Mouse (Mus musculus): ENCODE data around the gene Brd3.
A peak's percentile ranks its signal among the peaks of the same experiment; 100 is the strongest.

The Brd3 gene

DNA sequence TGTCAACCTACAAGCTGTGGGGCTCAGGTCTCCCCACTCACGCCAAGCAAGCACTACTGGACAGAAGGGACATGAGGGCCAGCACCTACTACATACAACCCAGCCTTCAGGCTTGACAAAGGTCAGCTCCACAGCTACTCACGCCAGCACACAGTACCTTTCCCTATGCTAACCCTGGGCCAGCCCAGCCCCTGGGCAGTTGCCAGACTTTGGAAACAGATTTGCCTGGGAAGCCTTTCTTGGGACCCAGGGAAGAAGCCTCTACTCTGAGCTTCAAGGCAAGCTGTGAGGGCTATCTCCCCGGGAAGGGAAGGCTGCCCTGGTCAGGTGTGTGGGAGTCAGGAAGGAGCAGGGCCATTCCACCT lies 37.5 kb downstream of the Brd3 start:
- DNase-seq = peak; percentile 90

DNA sequence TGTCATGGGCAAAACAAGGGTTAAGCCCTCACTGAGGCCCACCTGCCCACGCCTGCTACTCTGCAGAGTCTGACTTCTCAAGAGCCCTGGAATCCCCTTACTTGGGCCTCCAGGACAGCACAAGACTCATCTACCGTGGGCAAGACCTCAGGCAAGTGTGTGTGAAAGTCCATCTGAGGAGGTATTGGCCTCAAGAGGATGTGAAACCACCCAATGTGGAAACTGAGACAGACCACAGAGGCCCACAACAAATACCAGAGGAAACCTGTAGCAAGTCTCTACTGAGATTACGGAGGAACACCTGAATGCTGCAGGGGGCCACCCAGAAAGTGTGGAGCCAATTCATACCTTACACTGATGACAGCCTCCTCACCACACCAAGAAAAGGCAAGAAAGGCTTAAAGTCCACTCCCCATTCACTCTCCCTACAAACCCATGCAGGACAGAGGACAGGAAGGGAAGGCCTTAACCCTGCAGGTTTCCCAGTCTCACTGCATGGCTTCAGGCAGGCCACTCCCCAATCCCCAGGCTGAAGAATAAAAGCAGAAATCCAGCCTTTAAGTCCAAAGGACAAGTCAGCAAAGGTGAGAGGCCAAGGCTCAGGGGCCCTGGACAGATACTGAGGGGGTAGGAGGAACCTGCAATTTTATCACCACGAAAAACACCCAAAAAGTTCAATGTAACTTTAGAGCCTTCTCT lies 38.0 kb downstream of the Brd3 start:
- peak; percentile 81 for DNase-seq

DNA sequence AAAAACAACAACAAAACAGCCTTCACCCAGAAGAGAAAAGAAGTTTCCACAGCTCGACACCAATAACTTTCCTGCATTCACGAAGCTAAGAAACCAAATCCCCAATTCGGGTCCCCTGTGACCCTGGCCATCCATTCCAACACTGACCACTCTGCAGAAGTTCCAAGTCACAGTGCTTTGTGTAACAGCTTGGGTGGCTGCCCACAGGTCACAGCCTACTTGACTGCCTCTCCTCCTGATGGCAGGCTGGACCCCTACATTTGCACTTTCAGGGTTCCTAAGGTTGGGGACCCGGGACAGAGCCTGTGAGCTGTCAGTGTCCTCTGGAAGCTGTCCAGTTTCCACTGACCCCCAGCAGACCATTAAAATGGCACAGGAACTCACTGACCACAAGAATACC lies 44.6 kb downstream of the Brd3 start:
- DNase-seq = no peak

DNA sequence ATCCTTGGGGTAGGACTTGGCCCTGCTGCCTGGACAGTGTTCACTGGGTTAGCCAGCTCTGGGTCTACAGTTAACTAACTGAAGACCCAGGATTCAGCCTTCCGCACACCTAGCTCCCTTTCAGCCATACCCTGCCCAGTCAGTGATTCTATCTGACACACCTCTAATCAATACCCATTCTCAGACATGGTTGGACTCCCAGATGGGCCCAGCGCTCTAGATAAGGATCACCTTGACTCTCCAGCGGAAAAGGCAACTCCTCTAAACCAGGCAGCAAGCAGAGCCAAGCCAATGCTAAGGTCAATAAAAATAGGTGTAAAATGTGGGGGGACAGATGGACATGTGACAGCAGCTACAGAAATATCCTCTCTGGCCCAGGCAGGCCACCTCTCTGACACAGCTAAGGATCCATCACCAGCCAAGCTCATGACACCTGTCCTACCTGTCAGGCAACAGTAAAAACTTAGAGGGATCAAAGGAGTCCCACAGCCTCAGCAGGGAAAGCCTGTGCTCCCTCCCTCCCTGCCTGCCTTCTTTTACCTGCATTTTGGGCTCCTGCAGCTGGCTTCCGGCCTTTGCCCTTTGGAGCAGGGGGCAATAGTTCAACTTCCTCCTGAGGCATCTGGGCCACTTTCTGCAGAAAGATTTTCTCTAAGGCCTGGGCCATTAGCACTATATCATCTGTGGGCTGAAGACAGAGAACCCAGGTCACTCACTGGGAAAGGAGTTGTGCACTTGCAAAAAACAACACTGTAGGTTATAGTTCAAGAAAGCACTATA lies 45.4 kb downstream of the Brd3 start:
- DNase-seq = no peak

DNA sequence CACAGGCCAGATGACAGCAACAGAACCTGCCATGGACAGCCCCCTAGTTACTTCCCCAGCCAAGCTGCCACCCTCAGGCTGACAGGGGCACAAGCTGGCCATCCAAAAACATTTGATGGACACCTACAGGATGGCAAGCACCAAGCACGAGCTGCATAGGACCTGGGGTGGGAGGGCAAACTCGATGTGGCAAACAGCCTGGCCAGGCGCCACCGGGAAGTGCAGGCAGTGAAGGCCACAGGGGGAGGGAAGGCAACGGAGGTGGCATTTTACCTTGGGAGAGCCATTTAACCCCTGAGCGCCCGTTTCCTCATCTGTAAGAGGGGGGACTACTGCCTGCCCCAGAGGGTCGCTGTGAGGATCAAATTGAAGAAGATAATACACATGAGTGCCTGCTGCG lies 46.8 kb downstream of the Brd3 start:
- DNase-seq = no peak

DNA sequence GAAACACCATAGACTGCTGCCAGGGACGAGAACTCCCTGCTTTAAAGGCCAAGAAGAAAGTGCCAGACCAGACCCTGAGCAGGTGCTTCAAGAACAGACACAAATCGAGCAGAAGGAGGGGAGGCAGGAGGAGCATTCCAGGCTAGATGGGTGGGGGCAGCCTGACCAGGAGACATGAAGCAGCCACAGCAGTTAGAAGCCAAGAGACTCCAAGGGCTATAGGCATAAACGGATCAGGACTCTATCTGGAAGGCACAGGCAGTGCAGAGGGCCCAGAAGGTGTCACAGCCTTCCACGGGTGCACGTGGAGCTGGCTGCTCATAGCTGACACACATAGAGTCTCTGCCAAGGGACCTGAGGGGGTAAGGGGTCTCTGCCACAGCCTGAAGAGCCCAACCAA lies 47.3 kb downstream of the Brd3 start:
- no peak for DNase-seq

DNA sequence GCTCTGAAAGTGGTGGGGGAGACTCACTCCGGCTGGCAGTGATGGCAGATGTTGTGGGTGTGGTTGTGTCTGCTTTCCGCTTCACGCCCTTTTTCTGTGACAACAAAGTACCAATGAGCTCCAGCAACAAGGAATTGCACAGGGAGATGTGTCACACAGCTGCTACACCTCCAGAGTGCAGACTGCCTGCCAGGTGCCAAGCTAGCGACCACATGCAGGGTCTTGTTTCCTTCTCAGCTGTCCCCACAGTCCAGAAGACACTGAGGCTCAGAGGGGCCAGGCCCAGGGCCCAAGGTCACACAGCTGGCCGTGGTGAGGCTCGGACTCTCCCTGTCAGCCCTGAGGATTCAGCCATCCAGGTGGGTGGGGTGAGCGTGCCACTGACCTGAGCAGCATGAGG lies 47.7 kb downstream of the Brd3 start:
- no peak for DNase-seq

DNA sequence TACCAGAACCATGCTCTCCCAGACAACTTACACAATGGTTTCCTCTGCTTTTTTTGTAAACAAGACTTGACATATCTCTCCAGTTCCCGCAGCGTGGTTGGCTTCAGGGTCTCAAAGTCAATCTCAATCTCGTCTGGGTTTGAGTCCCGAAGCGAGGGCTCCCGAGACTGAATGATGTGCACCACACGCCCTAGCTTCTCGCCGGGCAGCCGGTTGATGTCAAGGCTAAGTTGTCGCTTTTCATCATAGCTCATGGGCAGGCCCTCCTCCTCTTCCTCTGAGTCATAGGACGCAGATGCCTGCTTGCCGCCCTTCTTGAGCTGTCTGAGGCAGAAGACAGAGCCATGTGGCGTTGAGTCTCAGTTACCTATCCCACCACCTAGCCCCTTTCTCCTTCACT lies 57.2 kb downstream of the Brd3 start:
- DNase-seq = no peak

DNA sequence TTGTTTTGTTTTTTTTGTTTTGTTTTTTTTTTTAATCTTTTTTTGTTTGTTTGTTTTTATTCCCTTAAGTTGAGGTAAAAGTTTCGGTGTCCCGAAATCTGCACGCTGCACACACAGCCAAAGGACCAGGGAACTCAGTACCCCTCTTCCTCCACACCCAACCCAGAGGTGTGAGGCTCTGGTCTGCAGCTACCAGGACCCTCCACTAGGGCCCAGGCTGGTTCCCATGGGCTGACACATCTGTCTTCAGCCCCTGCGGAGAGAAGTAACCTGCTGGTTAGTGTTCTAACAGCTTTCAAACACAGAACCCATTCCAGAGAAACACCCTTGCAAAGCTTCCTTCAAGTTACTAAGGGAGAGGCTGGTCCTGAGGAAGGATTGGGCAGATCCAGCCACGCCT lies 59.7 kb downstream of the Brd3 start:
- DNase-seq = no peak

DNA sequence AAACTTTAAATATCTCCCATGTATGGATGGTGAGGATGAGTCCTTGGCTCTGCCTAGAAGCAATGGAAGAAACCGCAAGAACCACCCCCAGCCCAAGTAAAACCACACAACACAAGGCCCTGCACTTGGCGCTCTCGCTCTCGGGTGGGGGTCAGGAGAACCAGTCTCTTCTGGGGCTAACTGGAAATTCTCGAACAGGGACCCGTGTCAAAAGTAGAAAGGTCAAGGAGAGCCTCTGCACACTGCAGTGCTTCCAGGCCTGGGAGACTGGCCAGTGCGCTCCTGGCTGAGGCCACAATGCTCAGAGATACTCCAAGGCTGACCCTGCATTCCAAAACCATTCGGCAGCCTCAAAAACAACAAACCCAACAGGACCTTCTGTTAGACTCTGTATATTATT lies 60.6 kb downstream of the Brd3 start:
- DNase-seq = no peak

DNA sequence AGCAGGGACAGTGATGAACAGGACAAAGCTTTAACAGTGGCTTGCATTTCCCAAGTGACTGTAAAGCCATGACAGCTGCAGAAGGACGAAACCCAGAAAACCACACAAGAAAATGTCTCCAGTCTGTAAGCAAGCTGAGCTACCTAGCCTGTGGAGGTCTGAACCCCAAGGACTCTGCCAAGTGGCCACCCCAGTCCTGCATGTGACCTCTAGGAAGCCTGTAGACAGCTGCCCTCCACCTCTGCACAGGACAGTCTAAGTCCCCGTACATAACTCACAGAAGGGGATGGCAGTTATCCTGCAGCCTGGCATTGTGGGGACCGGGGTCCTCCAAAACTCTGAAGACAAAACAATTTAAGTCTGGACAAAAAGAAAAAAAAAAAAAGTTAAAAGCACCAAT lies 61.6 kb downstream of the Brd3 start:
- no peak for DNase-seq

DNA sequence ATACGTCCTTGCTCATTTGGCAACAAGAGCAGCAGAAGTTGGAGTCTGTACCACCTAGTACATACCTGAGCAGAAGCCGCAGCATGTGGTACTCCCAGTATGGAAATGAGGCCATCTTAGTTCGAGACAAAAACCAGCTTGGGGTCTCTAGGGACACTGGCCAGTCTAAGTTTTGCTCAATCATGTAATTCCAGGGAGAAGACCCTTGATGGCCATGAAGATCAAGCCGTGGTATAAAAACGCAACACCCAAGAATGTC lies 64.1 kb downstream of the Brd3 start:
- peak; percentile 93 for DNase-seq

DNA sequence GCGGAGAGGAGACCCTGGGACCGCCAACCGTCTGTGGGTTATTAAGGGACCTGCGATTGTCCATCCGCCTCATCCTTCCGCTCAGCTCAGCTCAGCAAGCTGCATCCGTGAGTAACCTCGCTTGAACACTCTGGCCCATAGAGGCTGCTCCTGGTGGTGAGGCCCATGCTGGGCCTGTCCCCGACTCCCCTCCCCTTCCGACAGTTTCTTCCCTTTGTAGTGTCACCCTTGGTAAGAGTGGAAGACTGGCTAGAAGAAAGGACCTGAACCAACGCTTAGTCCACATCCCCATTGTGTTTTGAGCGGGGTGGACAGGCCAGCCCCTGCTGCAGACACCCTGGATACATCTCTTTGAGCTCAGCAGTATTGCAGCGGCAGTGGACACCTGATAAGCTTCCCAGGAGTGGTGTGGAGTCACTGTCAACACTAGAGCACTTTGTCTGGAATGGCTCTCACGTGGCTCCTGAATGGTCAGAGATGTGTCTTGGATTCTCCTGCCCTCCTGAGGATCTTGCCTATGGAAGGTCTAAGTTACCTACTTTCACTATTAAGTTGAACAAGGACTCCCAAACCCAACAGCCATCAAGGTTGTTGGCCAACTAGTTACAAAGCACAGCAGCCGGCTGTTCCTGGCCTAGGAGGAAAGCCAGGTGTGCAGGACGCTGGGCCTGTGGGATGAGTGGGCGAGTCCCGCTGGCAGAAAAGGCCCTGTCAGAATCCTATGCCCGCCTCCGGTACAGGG lies 64.6 kb downstream of the Brd3 start:
- DNase-seq = no peak

DNA sequence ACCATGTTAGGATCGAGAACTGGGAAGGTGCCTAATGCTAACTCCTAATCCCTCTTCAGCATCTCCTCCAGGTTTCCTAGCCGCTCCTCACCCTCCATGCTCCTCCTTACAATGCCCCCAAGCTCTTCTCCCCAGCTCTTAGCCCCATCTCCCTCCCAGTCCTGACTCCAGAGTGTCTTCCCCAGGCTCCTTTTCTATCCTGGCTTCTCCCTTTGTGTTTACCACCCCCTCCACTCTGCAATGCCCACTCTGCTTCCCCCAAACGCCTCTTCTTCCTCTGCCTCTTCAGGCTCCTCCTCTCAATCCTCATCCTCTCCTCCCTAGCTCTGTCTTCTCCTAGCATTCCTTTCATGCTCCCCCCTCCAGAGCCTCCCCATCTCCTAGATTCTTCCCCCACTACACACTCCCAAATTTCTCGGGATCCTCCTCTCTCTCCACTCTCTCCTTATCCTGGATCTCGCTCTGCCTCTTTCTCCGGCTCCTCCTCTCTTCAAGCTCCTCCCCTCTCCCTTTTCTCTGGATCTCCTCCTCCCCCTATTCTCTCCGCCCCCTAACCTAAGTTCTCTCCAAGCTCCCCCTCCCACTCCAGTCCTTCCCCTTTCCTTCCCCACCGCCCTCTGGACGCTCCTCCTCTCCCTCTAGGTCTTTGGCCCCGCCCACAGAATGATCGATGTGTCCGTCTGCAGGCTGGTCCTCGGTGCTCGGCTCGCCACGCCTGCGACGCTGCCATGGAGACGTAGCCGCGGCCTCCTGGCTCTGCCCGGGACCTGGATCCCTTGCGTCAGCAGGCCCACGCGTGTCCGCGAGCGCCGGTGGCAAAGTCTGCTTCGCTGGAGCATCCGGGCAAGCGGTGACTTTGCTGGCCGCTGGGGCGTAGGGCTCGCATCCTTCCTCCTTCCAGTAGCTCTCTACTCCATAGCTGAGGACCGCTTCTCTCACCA lies 65.4 kb downstream of the Brd3 start, which contains the start of gene Brd3os:
TSS of gene Brd3os (plus strand) at position 558 of the 941 bp plus-strand sequence.
- peak; percentile 99 for DNase-seq

DNA sequence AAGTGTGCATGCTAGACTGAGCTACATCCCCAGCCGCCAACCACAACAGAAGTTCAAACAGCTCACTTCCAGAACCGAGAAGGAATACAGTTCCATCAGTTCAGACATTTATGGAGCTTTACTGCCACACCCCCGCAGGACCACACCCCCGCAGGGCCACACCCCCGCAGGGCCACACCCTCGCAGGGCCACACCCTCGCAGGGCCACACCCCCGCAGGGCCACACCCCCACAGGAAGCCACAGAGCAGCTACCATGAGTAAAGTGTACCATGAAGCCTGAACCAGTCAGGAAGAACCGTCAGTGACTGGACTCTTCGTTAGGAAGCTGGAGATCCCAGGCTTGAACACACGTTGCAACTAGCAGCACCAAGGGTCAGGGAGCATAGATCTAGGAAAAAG lies 69.2 kb downstream of the Brd3 start:
- DNase-seq = no peak

DNA sequence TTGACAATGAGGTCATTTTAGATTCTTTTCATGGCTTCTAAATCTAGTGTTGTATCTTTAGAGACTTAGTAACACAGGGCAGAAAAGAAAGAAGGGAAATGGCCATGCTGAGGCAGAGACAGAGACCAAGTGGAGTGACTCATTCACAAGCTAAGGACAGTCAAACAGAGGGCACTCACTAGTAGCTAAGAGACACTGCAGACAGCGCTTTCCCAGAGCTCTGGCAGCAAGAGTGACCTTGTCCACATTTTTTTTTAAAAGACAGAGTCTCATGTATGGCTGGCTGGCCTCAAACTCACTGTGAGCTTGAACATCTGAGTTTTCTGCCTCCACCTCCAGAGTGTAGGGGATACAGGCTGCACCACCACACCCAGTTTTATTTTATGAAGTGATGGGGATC lies 69.6 kb downstream of the Brd3 start:
- no peak for DNase-seq

DNA sequence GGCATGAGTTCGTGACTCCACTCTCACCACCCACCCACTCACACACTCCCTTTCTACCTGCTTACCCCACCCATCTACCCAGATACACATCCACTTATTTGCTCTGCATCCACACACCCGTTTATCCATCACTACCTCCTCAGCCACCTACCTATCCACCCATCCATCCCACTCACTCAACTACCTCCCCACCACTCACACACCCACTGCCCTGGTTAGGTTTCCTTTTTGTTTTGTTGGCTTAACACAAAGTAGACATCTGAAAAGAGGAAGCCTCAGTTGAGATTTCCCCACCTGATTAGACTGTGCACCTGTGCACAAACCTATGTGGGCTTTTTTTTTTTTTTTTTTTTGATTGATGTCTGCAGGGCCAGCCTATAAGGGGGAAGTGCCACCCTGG lies 74.9 kb downstream of the Brd3 start:
- peak; percentile 86 for DNase-seq

DNA sequence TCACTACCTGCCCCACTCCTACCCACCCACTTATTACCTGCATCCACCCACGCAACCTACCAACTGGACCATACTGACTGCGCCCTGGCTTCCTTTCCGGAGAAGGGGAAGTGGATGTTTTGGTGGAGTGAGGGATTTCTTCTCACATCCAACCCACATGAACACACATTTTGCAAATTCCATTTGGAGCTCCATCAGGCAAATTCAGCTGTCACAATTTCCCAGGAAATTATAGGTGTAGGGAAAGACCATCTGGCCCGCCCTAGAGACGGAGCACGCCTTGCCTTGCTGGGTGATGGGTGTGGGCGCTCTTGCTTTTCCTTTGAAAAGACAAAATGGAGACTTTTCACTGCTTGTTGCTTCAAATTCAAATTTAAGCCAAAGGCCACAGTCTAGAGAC lies 76.8 kb downstream of the Brd3 start:
- DNase-seq = no peak

DNA sequence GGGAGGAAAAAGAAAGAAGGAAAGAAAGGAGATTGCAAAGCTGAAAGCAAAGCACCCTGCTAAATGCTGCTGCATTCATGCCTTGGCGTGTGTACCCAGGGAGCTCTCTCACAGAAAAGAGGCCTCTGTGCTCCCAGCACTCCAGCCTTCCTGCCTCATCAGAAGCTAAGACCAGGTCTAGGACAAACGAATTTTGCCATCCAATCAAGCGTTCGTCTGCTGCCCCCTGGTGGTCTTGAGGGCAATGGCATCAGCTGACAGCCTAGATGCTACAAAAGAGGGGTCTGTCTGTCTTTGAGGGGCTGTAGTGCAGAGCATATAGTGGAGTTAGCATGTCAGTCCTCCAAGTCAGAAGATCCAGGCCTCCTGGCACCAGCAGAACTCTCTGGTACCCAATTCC lies 79.4 kb downstream of the Brd3 start:
- peak; percentile 98 for DNase-seq

DNA sequence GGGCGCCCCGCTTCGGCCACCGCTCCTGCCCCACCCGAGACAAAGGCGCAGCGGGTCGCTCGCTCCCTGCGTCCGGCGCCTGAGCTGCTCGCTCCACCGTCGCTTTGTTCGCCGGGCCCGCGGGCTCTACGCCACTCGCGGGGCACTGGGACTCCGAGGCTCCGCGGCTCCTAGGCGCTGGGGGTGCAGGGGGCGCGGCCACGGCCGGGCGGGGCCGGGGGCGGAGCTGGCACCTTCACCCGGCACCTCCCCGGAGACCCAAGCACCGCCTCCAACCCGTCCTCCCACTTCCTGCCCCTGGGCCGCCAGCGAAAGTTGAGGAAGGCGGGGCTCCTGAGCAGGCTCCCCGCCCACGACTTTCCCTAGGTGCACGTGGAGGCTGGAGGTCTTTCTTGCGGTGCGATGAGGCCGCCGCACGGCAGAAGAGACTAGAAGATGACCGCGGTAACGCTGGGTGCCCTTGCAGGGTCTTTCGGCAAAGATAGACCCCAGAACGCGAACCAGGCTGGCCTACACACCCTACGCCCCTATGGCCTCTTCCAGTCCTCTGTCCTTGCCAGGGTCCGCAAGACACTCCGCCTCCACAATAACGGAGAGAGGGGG lies 80.5 kb downstream of the Brd3 start, which contains the start of gene Vav2:
TSS of gene Vav2 (minus strand) at position 179 of the 603 bp plus-strand sequence.
- DNase-seq = peak; percentile 99

DNA sequence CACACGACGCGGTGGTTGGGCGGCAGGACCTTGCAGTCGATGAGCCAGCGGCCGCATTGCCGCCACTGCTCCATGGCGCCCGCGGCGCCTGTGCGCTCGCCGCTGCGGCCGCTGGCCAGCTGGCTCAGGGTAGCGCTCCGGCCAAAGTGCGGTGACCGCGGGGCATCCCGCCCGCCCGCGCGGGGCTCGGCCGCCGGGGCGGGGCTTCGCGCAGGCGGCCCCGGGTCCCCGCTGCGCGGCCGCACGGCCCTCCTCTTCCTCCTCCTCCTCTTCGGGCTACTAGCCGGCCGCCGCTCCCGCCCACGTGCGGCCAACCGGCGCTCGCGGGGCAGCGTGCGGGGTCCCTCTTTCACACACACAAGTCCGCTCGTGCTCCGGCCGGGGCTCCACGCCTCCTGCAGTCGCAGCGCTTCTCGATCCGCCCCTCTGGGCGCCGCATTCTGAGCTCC lies 81.0 kb downstream of the Brd3 start:
- DNase-seq = no peak

DNA sequence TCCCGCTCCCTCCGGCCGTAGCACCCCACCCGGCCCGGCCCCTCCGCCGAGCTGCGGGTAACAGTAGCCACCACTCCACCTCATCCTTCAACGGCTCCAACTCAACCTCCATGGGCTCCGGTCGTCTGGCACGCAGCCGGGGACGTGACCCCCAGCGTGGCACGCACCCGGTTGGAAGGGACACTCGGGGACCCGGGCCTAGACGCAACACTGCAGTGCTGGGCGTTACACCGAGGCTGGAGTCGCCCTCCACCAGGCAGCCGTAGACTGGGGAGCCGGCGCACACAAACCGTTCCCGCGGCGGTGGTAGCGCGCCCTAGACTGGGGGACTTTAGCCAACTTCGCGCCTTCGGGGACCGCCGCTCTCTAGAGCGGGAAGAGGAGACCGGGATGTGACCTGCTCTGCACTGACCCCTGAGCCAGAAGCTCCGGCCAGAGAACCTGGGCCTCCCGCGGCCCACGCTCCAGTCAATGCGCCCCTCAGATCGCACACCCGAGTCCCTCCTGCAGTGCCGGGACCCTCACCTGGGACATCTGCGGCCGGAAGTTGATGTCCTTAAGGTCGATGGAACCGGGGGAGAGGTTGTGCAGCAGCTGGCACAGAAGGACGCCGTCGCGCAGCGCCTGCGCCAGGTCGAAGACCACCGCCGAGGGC lies 81.6 kb downstream of the Brd3 start:
- peak; percentile 96 for DNase-seq
